Mouse (Mus musculus): Measurements from ENCODE around the gene Ephb1. TPM values are rescaled to one million over a fixed set of nuclear protein-coding genes. Genes with fewer than 3 reads are reported as not detected.

Ephb1 gene
- polyA plus RNA-seq, 1 experiment from 2014 or later: 1.6 TPM

DNA sequence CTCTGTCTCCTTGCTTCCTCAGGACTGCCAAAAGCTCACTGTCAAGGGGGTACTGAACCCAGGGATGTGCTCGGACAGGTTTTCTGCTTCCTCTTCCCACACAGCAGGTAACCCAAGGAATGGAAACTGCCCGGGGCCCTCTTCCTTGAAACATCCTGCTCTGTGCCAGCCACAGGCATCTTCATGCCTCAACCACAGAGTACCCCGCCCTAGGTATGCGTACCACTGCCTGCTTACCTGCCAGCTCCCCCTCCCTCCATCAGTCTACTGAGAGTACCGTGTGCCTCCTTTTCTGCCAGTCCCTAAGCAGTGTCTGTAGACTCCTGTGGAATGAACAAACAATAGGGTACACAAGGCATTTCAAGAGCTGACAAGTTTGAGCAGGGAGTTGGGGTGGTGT, 265.9 kb downstream of the Ephb1 start:
- no peak overlapping the region for H3K4me2 ChIP-seq (ENCODE audit: low read depth, severe bottlenecking)
- H3K4me3 ChIP-seq (ENCODE audit: low read depth, low read length): no peak overlapping the region
- H3K27ac ChIP-seq (replicated peaks; ENCODE audit: low read depth, low read length): no peak overlapping the region
- no peak for ATAC-seq (ENCODE audit: insufficient number of reproducible peaks, low FRiP score, low TSS enrichment, low read depth)
- no peaks in the 10 kb centered on the region for H3K27me3 ChIP-seq (ENCODE audit: control insufficient read depth, insufficient read depth, low read length)
- no peak overlapping the region for H3K9ac ChIP-seq (ENCODE audit: low read length)
- peaks cover 11% of the 10 kb centered on the region; the same call in 1 of the 2 replicates for H3K4me1 ChIP-seq (ENCODE audit: control insufficient read depth, insufficient read depth, low read length)
- 86% methylated on average over 5 of the region's 5 CpGs for WGBS
- H3K36me3 ChIP-seq (ENCODE audit: control insufficient read depth, insufficient read depth, low read length): no peaks in the 10 kb centered on the region
- no peaks in the 10 kb centered on the region for H3K9me3 ChIP-seq (ENCODE audit: control insufficient read depth, low read length)
- DNase-seq (ENCODE audit: low spot score): no peak

DNA sequence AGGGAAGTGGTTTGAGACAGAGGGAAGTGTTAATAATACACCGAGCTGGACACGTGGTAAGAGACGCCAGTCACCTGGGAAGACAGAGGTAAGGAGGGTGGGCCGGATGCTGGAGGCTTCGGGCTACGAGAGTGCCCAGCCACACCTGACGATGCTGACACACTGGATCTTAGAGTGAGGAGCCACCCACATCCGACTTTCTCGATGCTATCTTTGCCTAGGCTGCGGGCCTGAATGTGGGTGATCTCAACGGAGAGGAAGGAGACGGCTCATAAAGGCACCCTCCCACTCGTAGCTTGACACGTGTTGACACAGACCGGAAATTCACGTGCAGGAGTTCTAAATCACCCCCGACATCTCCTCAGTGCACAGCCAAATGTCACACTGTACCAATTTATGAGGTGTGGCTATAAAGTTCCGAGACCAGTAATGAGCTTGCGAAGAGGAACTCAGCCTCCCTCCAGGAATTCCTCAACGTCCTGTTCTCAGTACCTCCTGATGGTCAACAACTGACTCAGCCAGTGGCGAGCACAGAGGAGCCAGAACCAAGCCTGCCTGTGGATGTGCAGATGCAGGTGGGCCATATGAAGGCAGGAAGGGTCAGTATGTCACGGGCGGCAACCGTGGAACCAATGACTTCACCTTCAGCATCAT, 268.3 kb downstream of the Ephb1 start:
- H3K27me3 ChIP-seq (ENCODE audit: control insufficient read depth, insufficient read depth, low read length): no peaks in the 10 kb centered on the region
- H3K4me1 ChIP-seq (ENCODE audit: control insufficient read depth, insufficient read depth, low read length): peaks cover 11% of the 10 kb centered on the region; the same call in 1 of the 2 replicates
- ATAC-seq (ENCODE audit: insufficient number of reproducible peaks, low FRiP score, low TSS enrichment, low read depth) (peak; percentile 66), DNase-seq (ENCODE audit: low spot score) (peak; percentile 62)
- no peaks in the 10 kb centered on the region for H3K36me3 ChIP-seq (ENCODE audit: control insufficient read depth, insufficient read depth, low read length)
- H3K4me2 ChIP-seq (ENCODE audit: low read depth, severe bottlenecking): peak overlapping the region; percentile 22; the same call in 1 of the 2 replicates
- no peak overlapping the region for H3K9ac ChIP-seq (ENCODE audit: low read length)
- no peak overlapping the region for H3K4me3 ChIP-seq (ENCODE audit: low read depth, low read length)
- no peaks in the 10 kb centered on the region for H3K9me3 ChIP-seq (ENCODE audit: control insufficient read depth, low read length)
- H3K27ac ChIP-seq (replicated peaks; ENCODE audit: low read depth, low read length): no peak overlapping the region
- 28% methylated on average over 24 of the region's 24 CpGs for WGBS

DNA sequence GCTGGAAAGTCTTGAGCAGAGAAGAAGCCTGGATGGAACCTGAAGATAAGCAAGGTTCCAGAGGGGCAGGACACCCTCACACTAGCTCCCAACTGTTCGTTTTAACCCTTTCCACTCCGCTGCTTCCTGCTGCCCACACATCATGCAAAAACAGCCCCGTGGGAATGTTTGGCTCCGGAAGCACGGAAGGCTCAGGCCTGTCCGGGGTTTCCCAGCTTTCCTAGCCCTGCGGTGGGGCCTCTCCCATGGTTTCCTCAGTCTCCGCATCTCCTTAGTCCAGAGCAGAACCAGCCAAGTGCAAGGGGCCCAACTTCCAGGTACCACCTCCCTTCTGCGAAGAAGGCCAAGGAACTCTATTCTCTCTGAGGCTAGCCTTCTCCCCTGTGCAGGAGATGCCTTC, 269.0 kb downstream of the Ephb1 start:
- Histone ChIP-seq H3K9me3 (ENCODE audit: control insufficient read depth, low read length) (no peaks in the 10 kb centered on the region), H3K27me3 (ENCODE audit: control insufficient read depth, insufficient read depth, low read length) (no peaks in the 10 kb centered on the region), H3K27ac (replicated peaks; ENCODE audit: low read depth, low read length) (no peak overlapping the region), H3K4me2 (ENCODE audit: low read depth, severe bottlenecking) (no peak overlapping the region), H3K36me3 (ENCODE audit: control insufficient read depth, insufficient read depth, low read length) (no peaks in the 10 kb centered on the region), H3K4me3 (ENCODE audit: low read depth, low read length) (no peak overlapping the region), H3K4me1 (ENCODE audit: control insufficient read depth, insufficient read depth, low read length) (peaks cover 11% of the 10 kb centered on the region; the same call in 1 of the 2 replicates), H3K9ac (ENCODE audit: low read length) (no peak overlapping the region)
- peak; percentile 56; the same call in 1 of the 2 replicates for ATAC-seq (ENCODE audit: insufficient number of reproducible peaks, low FRiP score, low TSS enrichment, low read depth)
- 83% methylated on average over 9 of the region's 9 CpGs for WGBS
- no peak for DNase-seq (ENCODE audit: low spot score)

DNA sequence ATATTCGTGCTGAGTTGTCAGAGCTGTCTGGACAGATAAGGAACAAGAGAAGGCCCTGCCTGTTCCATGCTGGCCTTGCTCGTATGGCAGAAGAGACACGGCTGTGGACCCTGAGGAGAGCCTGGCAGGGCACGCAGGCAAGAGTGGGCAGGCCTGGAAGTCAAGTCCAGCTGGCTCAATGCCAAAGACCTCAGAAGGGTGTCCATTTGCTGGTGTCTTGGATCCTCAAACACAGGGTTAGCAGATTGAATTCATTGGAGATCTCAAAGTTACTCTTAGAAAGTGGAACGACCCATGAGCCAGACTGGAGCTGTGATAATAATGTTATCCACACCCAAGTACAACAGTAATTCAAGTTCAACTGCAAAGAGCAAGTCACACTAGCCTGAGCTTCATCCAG, 273.6 kb downstream of the Ephb1 start:
- Histone ChIP-seq H3K4me1 (ENCODE audit: control insufficient read depth, insufficient read depth, low read length) (0 out of 2 replicates have a peak, but pooled peaks cover 3% of the 10 kb centered on the region), H3K4me2 (ENCODE audit: low read depth, severe bottlenecking) (no peak overlapping the region), H3K9ac (ENCODE audit: low read length) (no peak overlapping the region), H3K27ac (replicated peaks; ENCODE audit: low read depth, low read length) (no peak overlapping the region), H3K9me3 (ENCODE audit: control insufficient read depth, low read length) (no peaks in the 10 kb centered on the region), H3K36me3 (ENCODE audit: control insufficient read depth, insufficient read depth, low read length) (no peaks in the 10 kb centered on the region), H3K4me3 (ENCODE audit: low read depth, low read length) (no peak overlapping the region), H3K27me3 (ENCODE audit: control insufficient read depth, insufficient read depth, low read length) (no peaks in the 10 kb centered on the region)
- DNase-seq (ENCODE audit: low spot score) (no peak), ATAC-seq (ENCODE audit: insufficient number of reproducible peaks, low FRiP score, low TSS enrichment, low read depth) (no peak)
- 88% methylated on average over 5 of the region's 5 CpGs for WGBS

DNA sequence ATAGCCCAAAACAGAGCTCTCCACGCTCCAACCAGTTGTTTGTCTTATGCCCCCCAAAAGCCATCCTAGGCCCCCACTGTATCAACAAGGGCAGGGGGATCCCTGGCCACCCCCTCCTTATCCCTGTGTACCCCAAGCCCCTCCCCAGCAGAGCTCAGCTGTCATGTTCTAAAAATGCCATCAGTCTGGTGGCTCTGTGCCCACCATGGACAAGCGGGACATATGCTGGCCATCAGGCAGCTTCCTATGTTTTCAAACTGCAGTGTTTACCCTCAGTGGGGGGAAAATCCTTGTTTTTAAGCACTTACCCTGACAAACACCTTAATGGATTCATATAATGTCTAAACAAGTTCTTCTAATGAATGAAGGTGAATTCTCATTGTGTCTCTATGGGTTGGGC, 275.3 kb downstream of the Ephb1 start:
- H3K36me3 ChIP-seq (ENCODE audit: control insufficient read depth, insufficient read depth, low read length): no peaks in the 10 kb centered on the region
- no peak overlapping the region for H3K9ac ChIP-seq (ENCODE audit: low read length)
- H3K27ac ChIP-seq (replicated peaks; ENCODE audit: low read depth, low read length): no peak overlapping the region
- H3K4me3 ChIP-seq (ENCODE audit: low read depth, low read length): no peak overlapping the region
- no peak overlapping the region for H3K4me2 ChIP-seq (ENCODE audit: low read depth, severe bottlenecking)
- ATAC-seq (ENCODE audit: insufficient number of reproducible peaks, low FRiP score, low TSS enrichment, low read depth): no peak
- 94% methylated on average over 2 of the region's 2 CpGs for WGBS
- H3K9me3 ChIP-seq (ENCODE audit: control insufficient read depth, low read length): no peaks in the 10 kb centered on the region
- no peak for DNase-seq (ENCODE audit: low spot score)
- H3K27me3 ChIP-seq (ENCODE audit: control insufficient read depth, insufficient read depth, low read length): no peaks in the 10 kb centered on the region
- no peaks in the 10 kb centered on the region for H3K4me1 ChIP-seq (ENCODE audit: control insufficient read depth, insufficient read depth, low read length)

DNA sequence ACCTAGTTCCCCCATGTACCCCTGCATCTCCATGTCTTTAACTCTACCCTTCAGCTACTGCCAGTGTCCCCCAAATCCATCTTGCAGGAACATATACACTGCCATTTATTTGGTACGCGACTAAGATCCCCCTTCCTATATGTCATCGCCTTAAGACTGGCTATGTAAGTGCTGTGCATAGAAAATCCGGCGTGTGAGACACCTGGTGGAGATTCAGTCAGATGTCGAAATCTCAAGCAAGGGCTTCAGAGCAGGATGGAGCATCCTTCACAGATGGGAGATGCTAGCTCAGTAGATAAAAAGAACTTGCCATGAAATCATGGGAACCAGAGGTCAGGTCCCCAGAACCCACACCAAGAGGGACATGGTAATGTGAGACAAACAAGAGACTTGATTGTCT, 276.3 kb downstream of the Ephb1 start:
- Histone ChIP-seq H3K27ac (replicated peaks; ENCODE audit: low read depth, low read length) (no peak overlapping the region), H3K9ac (ENCODE audit: low read length) (no peak overlapping the region), H3K36me3 (ENCODE audit: control insufficient read depth, insufficient read depth, low read length) (no peaks in the 10 kb centered on the region), H3K4me2 (ENCODE audit: low read depth, severe bottlenecking) (no peak overlapping the region), H3K9me3 (ENCODE audit: control insufficient read depth, low read length) (no peaks in the 10 kb centered on the region), H3K4me1 (ENCODE audit: control insufficient read depth, insufficient read depth, low read length) (no peaks in the 10 kb centered on the region), H3K4me3 (ENCODE audit: low read depth, low read length) (no peak overlapping the region), H3K27me3 (ENCODE audit: control insufficient read depth, insufficient read depth, low read length) (no peaks in the 10 kb centered on the region)
- ATAC-seq (ENCODE audit: insufficient number of reproducible peaks, low FRiP score, low TSS enrichment, low read depth) (no peak), DNase-seq (ENCODE audit: low spot score) (no peak)
- 87% methylated on average over 6 of the region's 6 CpGs for WGBS

DNA sequence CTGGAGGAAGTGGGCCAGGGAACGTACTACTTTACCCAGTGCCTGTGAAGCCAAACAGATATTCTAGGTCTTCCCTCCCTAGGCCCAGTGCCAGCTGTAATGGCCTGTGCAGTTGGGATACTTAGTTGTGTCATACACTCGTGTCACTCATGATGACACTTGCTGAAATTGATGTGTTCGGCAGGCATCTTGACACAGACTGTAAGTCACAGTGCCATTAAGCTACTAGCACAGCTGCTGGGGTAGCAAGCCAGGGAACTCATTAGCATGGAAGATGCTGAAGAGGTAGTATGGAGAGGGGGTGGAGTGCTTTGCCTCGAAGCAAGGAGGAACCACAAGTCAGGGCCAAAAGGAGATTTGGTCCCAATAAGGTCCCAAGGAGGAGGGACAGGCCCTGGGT, 279.0 kb downstream of the Ephb1 start:
- H3K4me1 ChIP-seq (ENCODE audit: control insufficient read depth, insufficient read depth, low read length): no peaks in the 10 kb centered on the region
- no peaks in the 10 kb centered on the region for H3K9me3 ChIP-seq (ENCODE audit: control insufficient read depth, low read length)
- no peaks in the 10 kb centered on the region for H3K27me3 ChIP-seq (ENCODE audit: control insufficient read depth, insufficient read depth, low read length)
- DNase-seq (ENCODE audit: low spot score): no peak
- no peak overlapping the region for H3K4me2 ChIP-seq (ENCODE audit: low read depth, severe bottlenecking)
- no peak overlapping the region for H3K9ac ChIP-seq (ENCODE audit: low read length)
- no peak for ATAC-seq (ENCODE audit: insufficient number of reproducible peaks, low FRiP score, low TSS enrichment, low read depth)
- WGBS: 67% methylated on average over 4 of the region's 4 CpGs
- H3K36me3 ChIP-seq (ENCODE audit: control insufficient read depth, insufficient read depth, low read length): no peaks in the 10 kb centered on the region
- H3K4me3 ChIP-seq (ENCODE audit: low read depth, low read length): no peak overlapping the region
- no peak overlapping the region for H3K27ac ChIP-seq (replicated peaks; ENCODE audit: low read depth, low read length)

DNA sequence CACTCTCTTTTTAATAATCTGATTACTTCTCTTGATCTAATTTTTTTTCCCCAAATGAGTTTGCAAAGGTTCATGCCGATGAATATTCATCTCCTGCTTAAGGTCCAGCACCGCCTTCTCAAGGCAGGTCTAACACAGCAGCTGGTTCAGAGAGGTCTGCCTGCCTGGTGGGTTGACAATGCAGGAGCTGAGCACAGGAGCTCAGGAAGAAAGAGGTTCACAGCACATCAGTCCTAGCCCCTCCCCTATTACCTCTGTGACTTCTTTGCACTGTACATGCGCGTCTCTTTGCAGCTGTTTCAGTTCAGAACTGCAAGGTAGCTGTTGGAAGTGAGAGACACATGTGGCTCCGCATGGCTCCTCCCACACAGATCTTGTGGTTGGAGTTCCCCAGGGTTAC, 281.1 kb downstream of the Ephb1 start:
- DNase-seq (ENCODE audit: low spot score): no peak
- Histone ChIP-seq H3K9ac (ENCODE audit: low read length) (no peak overlapping the region), H3K9me3 (ENCODE audit: control insufficient read depth, low read length) (no peaks in the 10 kb centered on the region), H3K4me1 (ENCODE audit: control insufficient read depth, insufficient read depth, low read length) (no peaks in the 10 kb centered on the region), H3K27ac (replicated peaks; ENCODE audit: low read depth, low read length) (no peak overlapping the region), H3K4me3 (ENCODE audit: low read depth, low read length) (no peak overlapping the region), H3K36me3 (ENCODE audit: control insufficient read depth, insufficient read depth, low read length) (no peaks in the 10 kb centered on the region), H3K27me3 (ENCODE audit: control insufficient read depth, insufficient read depth, low read length) (no peaks in the 10 kb centered on the region), H3K4me2 (ENCODE audit: low read depth, severe bottlenecking) (no peak overlapping the region)
- no peak for ATAC-seq (ENCODE audit: insufficient number of reproducible peaks, low FRiP score, low TSS enrichment, low read depth)
- WGBS: 84% methylated on average over 5 of the region's 5 CpGs
